Mouse (Mus musculus): Measurements from ENCODE around the gene Gnb1l.
A peak's percentile ranks its signal among the peaks of the same experiment; 100 is the strongest.

Gnb1l gene

GRCm38 (mm10) chr16:18586906-18587546, 88.5 kb downstream of the Gnb1l start:
- no peak for DNase-seq (ENCODE audit: low spot score in 2 of 2)

DNA sequence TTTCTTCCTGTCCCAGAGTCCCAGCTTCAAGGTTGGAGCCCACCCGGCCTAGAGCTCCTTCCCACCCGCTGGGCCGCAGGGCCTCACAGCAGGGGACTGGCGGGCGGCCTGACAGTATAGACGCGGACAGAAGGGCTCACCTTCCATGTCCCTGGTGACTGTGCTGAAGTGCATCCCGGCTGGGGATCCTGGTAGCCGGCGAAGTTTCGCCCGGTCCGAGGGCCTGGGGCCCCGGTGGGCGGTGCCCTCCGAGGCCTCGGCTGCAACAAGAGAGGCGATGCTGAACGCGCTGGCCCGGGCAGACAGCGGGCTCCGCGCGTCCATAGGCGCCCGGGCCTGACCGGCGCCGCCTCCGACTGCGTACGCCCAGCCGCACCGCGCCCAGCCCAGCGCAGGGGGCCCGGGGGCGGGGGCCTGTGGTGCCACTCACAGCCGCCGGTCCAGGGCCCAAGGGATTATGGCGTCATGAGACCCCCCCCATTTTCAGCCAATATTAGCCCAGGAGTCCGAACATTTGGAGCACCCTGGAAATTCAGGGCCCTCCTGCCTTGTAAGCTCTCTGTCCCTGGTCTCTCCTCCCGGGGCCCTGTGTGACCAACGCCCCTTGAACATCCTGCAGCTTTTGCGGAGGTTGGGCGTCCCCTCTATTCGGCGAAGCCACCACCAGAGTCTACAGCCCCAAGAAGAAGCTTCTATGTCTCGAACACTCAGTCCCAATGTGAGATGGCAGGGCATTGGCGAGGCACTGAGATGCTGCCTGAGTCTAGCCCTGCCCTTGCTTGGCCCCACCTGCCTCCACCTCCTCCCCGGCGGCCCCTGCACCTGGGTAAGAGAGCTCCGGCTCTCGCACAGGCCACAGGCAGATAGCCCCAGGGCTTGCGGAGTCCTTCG, 89.6 kb downstream of the Gnb1l start:
- no peak for DNase-seq (ENCODE audit: low spot score in 2 of 2)

DNA sequence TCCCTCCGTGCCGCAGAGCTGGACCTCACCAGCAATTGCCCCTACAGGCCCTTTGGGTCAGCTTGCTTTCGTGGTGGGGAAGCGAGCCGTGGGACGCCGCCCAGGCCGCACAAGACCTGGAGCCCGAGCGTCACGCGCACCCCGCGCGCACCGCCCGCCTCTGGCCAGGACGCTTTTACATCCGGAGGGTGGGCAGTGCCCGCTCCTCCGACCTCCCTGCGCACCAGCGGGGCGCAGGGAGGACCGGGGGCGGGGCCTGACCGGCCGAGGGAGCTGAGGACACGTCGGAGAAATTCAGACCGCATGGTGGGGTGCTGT, 90.2 kb downstream of the Gnb1l start:
- DNase-seq (ENCODE audit: low spot score in 2 of 2): no peak

DNA sequence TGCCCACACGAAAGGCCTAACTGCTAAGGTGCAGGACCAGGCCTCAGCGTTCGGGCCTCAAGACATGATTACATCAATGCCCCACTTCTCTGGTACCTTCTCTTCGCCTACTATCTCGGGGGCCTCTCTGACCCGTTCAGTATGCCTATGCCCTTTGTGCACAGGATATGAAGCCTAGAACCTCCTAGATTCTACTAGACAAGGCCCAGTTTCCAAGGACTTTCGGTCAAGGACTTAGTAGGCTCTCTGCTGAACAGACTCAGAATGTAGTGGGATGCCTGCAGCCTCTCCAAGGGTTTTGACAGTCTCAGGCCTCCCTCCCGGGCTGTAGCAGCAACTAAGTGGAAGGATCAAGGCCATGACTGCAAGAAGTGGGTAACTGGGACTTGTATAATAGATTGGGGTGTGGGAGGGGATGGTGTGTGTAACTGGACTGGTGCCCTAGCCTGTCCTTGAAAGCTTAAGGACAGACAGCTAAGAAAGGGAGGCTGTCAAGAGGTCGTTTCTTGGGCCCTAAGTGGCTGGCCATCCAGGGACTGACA, 90.6 kb downstream of the Gnb1l start:
- no peak for DNase-seq (ENCODE audit: low spot score in 2 of 2)

DNA sequence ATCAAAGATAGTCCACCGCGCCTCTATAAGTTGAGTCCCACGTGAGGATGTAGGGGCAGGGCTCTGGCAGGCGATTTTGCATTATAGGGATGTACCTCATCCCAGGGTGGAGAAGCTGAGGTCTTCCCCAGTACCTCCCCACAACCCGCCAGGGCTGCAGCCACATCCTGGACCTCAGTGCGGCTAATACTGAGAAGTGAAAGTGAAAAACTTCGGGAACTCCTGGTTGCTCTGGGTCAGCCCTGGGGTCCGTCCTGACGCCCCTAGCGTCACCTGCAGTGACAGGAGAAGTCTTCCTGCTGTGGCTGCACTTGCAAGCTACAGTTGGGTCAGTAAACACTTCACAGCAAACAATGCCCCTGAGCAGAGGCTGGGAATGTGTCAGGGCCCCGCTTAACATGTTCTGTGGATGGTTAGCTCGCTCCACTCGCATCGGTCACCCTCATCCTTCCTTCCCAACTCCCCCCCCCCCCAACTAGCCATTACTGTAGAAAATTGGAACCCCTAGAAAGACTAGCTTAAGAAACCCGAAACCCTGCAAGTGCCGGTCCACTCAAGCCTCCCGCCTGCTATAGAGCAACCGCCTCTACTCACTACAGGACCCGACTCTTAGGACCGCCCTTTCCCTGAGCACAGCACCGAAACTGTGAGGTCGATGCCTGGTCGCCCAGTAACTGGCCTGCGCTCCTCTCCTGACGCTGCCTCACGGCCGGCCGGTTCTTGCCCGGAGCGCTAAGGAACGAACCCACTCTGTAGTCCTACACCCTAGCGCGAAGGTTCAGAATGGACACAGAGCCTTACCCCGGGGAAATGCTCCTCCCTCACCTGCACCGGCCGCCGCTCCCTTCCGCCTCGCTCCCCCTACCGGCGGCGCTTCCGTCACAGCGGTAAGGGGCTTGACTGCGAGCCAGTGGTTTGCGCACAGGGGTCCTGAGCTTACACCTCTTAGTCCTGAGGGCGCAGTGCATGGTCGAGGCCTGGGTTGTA, 91.6 kb downstream of the Gnb1l start, which contains the start of gene Tbx1:
Gene Tbx1 (minus strand): TSS at position 868 of the 987 bp plus-strand sequence.
- peak; percentile 20 to 69 for DNase-seq (ENCODE audit: low spot score in 2 of 2)

GRCm38 (mm10) chr16:18591047-18592018, 92.8 kb downstream of the Gnb1l start:
- peak; percentile 29 to 63 for DNase-seq (ENCODE audit: low spot score in 2 of 2)

GRCm38 (mm10) chr16:18593930-18594329, 95.4 kb downstream of the Gnb1l start:
- DNase-seq (ENCODE audit: low spot score in 2 of 2): no peak

DNA sequence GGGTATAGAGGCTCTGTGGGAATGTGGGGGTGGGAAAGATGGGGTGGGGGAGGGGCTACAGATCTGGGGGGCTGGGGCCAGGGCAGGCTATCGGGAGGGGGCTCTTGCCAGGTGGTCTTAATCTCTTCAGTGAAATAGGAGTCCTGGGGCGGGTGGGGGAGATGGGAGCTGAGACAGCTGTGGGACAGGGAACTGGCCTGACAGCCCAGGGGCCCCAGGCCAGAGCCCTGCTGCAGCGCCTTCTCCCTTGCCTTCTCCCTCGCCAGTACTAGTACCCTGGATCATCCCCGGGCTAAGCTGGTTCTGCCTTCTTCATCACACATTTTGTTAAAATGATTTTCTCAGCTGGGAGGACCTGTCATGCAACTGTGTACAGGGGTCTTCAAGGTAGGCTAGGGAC, 97.7 kb downstream of the Gnb1l start:
- no peak for DNase-seq (ENCODE audit: low spot score in 2 of 2)

DNA sequence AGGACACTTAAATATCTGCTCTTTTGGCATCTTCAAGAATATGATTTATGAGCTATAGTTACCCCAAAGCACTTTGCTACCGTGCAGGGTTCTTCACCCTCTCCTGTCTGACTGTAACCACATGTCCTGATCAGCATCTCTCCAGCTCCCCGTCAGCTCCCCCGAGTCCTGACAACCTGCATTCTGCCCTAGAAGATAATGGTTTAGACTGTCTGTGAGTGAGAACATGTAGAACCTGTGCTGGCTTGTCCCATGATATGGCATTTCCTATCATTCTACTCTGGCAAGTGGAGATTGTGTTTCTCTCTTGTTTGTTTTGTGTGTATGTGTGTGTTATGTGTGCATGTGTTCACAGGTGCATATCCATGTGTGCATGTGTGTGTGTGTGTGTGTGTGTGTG, 99.5 kb downstream of the Gnb1l start:
- DNase-seq (ENCODE audit: low spot score in 2 of 2): no peak

- no peak for DNase-seq (ENCODE audit: low spot score in 2 of 2)
Observed at GRCm38 (mm10) chr16:18601447-18601846, 102.9 kb downstream of the Gnb1l start.

- no peak for DNase-seq (ENCODE audit: low spot score in 2 of 2)
Observed at GRCm38 (mm10) chr16:18604267-18604701, 105.8 kb downstream of the Gnb1l start.

GRCm38 (mm10) chr16:18605705-18606104, 107.2 kb downstream of the Gnb1l start:
- no peak for DNase-seq (ENCODE audit: low spot score in 2 of 2)

DNA sequence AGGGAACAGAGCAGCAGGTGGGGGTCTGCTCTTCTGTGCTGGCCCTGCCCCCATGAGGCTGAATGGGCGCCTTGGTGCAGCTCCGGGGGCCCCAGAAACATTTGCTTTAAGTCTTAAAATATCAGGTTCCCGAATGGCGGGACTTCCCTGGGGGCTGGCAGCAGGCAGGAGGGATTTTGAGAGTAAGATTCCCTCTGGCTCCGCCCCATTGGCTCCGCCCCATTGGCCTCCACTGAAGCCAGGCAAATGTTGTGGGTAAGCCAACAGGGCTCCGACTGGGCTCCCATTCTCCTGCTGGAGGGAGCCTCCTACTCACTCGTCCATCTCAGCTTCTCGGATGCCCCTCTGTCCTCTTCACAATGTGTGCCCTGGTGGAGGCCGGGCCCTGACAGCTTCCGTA, 109.7 kb downstream of the Gnb1l start:
- no peak for DNase-seq (ENCODE audit: low spot score in 2 of 2)

- no peak for DNase-seq (ENCODE audit: low spot score in 2 of 2)
Observed at GRCm38 (mm10) chr16:18609099-18609498, 110.6 kb downstream of the Gnb1l start.

- no peak for DNase-seq (ENCODE audit: low spot score in 2 of 2)
Observed at GRCm38 (mm10) chr16:18611752-18612151, 113.2 kb downstream of the Gnb1l start.

- no peak for DNase-seq (ENCODE audit: low spot score in 2 of 2)
Observed at GRCm38 (mm10) chr16:18613301-18613700, 114.8 kb downstream of the Gnb1l start.
